Mouse (Mus musculus) lung, adult 2 months (tissue): ENCODE data around the gene Tbxas1.

ENCODE experiments used
- CTCF ChIP-seq: fragments of 200-500 bp; IDR thresholded peaks from 2 replicates; pipeline ENCODE4 v1.5.1; 2011; ENCODE audit warnings: mild to moderate bottlenecking, low read length, control low read depth; ENCODE audit not compliant: insufficient read depth
- POLR2A ChIP-seq: fragments of 200-500 bp; IDR thresholded peaks from 2 replicates; pipeline ENCODE4 v1.6.1; 2011; ENCODE audit warnings: low read depth, mild to moderate bottlenecking, control low read depth, low read length, borderline replicate concordance; ENCODE audit errors: extremely low read depth

DNA sequence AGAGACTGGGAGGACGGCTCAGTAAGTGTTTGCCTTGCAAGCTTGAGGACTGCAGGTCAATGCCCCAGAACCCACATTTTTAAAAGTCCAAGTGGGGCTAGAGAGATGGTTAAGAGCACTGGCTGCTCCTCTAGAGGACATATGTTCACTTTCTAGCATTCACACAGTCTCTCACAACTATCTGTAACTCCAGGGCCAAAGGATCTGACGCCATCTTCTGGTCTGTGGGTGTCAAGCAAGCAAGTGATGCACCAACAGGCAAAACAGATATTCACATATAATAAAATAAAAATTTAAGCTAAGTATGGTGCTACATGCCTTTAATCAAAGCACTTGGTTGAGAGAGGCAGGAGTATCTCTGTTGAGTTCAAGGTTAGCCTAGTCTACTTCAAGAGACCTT is 231.6 kb downstream of the Tbxas1 start:
- TF ChIP-seq CTCF, result peak; percentile 12; the same call in 1 of the 2 replicates
- TF ChIP-seq POLR2A, result no peak
